Mouse (Mus musculus): ENCODE measurements around the gene Ubap1l. TPM values are rescaled to one million over a fixed set of nuclear protein-coding genes. Genes with fewer than 3 reads are reported as not detected.

The Ubap1l gene
- 0.67 and 1.0 TPM in 2 replicates for polyA plus RNA-seq (2012; ENCODE audit: low replicate concordance)

DNA sequence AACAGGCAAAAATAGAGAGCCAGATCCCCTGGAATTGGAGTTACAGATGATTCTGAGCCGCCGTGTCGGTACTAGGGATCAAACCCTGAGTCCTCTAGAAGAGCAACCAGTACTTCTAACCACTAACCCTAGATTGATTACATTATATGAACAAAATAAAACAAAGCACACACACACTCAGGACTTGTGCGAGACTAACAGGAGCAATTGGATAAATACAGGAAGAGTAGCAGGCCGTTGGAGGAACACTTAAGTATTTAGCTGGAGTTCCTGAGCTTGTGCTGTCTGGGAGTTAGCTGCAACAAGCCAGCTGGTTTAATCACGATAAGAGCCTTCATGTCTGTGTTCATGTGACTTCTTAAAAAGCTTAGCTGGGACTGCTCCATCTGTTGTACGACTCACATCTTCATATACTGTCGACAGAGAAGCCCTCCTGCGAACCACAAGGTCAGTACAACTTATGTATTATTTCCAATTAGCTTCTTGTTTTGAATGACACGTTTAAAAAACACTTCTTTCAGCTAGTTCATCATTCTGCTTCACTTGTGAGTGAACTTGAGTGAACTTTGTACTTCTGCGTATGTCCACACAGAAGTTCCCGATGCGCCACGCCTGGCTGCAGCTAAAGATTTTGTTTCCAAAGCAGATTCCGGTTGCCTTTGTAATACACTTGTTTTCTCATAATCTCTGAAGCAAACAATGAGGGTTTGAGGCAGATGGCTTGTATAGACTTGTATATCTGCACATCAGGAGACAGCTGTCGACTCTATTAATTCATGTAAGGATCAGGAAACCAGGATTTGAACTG, at the start of gene Ubap1l:
Ubap1l (plus strand) TSS at position 401 of the 808 bp plus-strand sequence.

DNA sequence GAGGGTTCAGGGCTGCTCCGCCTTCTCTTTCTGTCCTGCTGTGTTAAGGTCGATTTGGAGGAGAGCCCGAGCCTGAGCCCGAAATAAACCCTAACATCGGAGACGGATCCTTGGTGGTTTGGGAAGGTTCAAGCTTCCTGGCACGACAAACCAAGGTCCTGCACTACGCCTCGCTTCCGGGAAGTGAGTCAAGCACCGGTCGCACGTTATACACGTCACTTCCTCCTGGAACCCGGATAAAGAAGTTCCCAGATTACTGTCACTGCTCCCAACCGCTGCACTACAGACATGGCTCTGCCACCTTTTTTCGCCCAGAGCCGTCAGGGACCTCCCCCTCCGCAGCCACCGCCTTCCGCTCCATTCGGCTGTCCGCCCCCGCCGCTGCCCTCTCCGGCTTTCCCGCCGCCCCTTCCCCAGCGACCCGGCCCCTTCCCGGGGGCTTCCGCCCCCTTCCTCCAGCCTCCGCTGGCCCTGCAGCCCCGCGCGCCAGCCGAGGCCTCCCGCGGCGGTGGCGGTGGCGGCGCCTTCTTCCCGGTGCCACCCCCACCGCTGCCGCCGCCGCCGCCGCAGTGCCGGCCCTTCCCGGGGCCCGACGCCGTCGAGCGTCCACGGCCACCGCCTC, 14.9 kb upstream of the Ubap1l start, which contains the start of gene Pdcd7:
Pdcd7 (plus strand) TSS at position 251 of the 622 bp plus-strand sequence.

GRCm38 (mm10) chr9:65391613-65391964, 30.7 kb downstream of the Ubap1l start, which contains the start of gene Kbtbd13:
Gene Kbtbd13, minus strand, starts transcription at chr9:65391652.

GRCm38 (mm10) chr9:65398279-65398678, 37.4 kb downstream of the Ubap1l start, which contains the start of gene Rasl12:
Gene Rasl12, plus strand, starts transcription at chr9:65398506.

DNA sequence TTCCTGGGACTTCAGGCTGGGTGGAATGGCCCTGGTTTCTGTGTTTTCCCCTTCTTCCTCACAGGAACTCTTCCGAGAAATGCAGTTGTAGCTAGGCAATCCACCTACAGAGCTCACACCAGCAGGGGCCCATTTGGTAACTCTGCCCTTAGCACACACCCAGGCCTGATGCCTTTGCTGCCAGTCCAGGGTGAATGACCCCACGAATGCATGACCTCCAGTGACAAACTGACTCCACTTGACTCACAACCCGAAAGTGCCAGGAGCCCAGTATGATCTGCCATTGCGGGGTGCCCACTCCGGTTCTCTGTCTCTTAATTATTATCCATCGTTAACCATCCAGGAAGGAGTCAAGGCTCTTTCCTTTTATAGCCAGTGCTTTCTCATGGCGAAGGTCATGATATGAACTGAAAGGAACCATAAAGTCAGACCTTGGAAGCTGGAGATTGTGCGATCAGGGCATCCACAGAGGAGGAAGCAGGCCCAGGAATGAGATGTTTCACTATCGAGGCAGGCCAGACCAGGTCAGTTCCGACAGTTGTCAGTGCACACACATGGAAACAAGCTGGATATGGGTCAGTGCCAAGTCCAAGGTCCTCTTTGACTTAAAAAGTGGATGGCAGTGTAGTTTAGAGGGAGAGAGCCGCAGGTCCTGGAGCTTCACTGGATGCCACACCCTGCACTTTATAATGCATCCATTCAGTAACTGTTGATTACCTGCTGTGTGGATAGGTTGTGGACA, 62.1 kb downstream of the Ubap1l start, which contains the start of gene Slc51b:
Slc51b (minus strand) TSS at position 196 of the 742 bp plus-strand sequence.

Other genes with a start within 250 kb of the Ubap1l start
- gene Igdcc3, start 219.9 kb upstream of the Ubap1l start, polyA plus RNA-seq (2012; ENCODE audit: low replicate concordance), result 0.17 TPM in 1 of 2 replicates, not detected in the other
- 6.9 and 7.6 TPM in 2 replicates for gene Parp16, start 165.7 kb upstream of the Ubap1l start, polyA plus RNA-seq (2012; ENCODE audit: low replicate concordance)
- 0.13 TPM in 1 of 2 replicates, not detected in the other for gene Cilp, start 95.9 kb upstream of the Ubap1l start, polyA plus RNA-seq (2012; ENCODE audit: low replicate concordance)
- 10.6 and 14.9 TPM in 2 replicates for gene Clpx, start 66.8 kb upstream of the Ubap1l start, polyA plus RNA-seq (2012; ENCODE audit: low replicate concordance)
- gene Pdcd7, start 14.9 kb upstream of the Ubap1l start, polyA plus RNA-seq (2012; ENCODE audit: low replicate concordance), result 35.7 and 51.3 TPM in 2 replicates
- gene Kbtbd13, start 30.6 kb downstream of the Ubap1l start, polyA plus RNA-seq (2012; ENCODE audit: low replicate concordance), result not detected in 2 replicates
- gene Rasl12, start 37.5 kb downstream of the Ubap1l start, polyA plus RNA-seq (2012; ENCODE audit: low replicate concordance), result 0.09 and 0.17 TPM in 2 replicates
- gene Slc51b, start 61.9 kb downstream of the Ubap1l start, polyA plus RNA-seq (2012; ENCODE audit: low replicate concordance), result not detected in 2 replicates
- gene Mtfmt, start 74.7 kb downstream of the Ubap1l start, polyA plus RNA-seq (2012; ENCODE audit: low replicate concordance), result 8.4 and 8.5 TPM in 2 replicates
- gene Spg21, start 99.9 kb downstream of the Ubap1l start, polyA plus RNA-seq (2012; ENCODE audit: low replicate concordance), result 20.5 and 26.1 TPM in 2 replicates
- gene Ankdd1a, start 159.2 kb downstream of the Ubap1l start, polyA plus RNA-seq (2012; ENCODE audit: low replicate concordance), result not detected in 2 replicates
- gene Plekho2, start 219.0 kb downstream of the Ubap1l start, polyA plus RNA-seq (2012; ENCODE audit: low replicate concordance), result 18.1 and 154 TPM in 2 replicates
- 22.7 and 39.3 TPM in 2 replicates for gene Pif1, start 226.1 kb downstream of the Ubap1l start, polyA plus RNA-seq (2012; ENCODE audit: low replicate concordance)